Mouse (Mus musculus) kidney, postnatal 0 days (tissue): ENCODE measurements around the gene Mast3. TPM values are rescaled to one million over a fixed set of nuclear protein-coding genes. Genes with fewer than 3 reads are reported as not detected.

Source experiments
- ATAC-seq: fragments of 200-750 bp; cut with Nextera tagmentation; replicated peaks from 2 replicates; pipeline ENCODE4 v1.8.0; 2017; ENCODE audit warnings: low read depth, moderate number of reproducible peaks, moderate TSS enrichment, moderate library complexity; ENCODE audit not compliant: low FRiP score
- DNase-seq: peaks from one replicate; pipeline ENCODE4 v3.0.0-alpha.2; 2016; ENCODE audit warnings: low spot score
- H3K27ac ChIP-seq: fragments of 300-500 bp; sonication (generic); 2 replicates; pipeline ENCODE4 v1.5.1; 2014; ENCODE audit warnings: mild to moderate bottlenecking
- H3K27me3 ChIP-seq: fragments of 300-500 bp; sonication (generic); 2 replicates; pipeline ENCODE4 v1.6.1; 2014; ENCODE audit warnings: low read length, mixed read lengths; ENCODE audit not compliant: insufficient read depth
- H3K36me3 ChIP-seq: fragments of 300-500 bp; sonication (generic); 2 replicates; pipeline ENCODE4 v1.6.1; 2014; ENCODE audit warnings: low read length, mixed read lengths; ENCODE audit not compliant: insufficient read depth
- H3K4me1 ChIP-seq: fragments of 300-500 bp; sonication (generic); replicated peaks from 2 replicates; pipeline ENCODE4 v1.6.1; 2014; ENCODE audit warnings: antibody characterized with exemption, low read length, mixed read lengths; ENCODE audit not compliant: insufficient read depth
- H3K4me2 ChIP-seq: fragments of 300-500 bp; sonication (generic); 2 replicates; pipeline ENCODE4 v1.6.1; 2014; ENCODE audit warnings: mild to moderate bottlenecking, low read length, moderate library complexity, mixed read lengths
- H3K4me3 ChIP-seq: fragments of 300-500 bp; sonication (generic); replicated peaks from 2 replicates; pipeline ENCODE4 v1.5.1; 2014; ENCODE audit warnings: low read depth, low read length
- H3K9ac ChIP-seq: fragments of 300-500 bp; sonication (generic); 2 replicates; pipeline ENCODE4 v1.6.1; 2014; ENCODE audit warnings: low read depth, low read length
- H3K9me3 ChIP-seq: fragments of 300-500 bp; sonication (generic); replicated peaks from 2 replicates; pipeline ENCODE4 v1.6.1; 2016; ENCODE audit warnings: low read length, inconsistent platforms, mixed read lengths
- CTCF ChIP-seq: IDR thresholded peaks from 2 replicates; pipeline ENCODE4 v1.5.1; 2016; ENCODE audit warnings: antibody characterized with exemption, low read depth, mild to moderate bottlenecking, moderate library complexity
- WGBS: fragments of 180-500 bp; shearing (Covaris S2); extraction: QIAGEN DNeasy Blood & Tissue Kit; methylation state at CpG from one replicate; pipeline ENCODE4 v1.1.7; 2014; 5-methylcytosine and 5-hydroxymethylcytosine counted together
- polyA plus RNA-seq: library from polyadenylated mRNA; unstranded; fragments of >200 nt; fragmentation: Nextera tagmentation; extraction: Ambion mirVana; gene quantifications from 2 replicates; pipeline ENCODE4 v1.2.1, GENCODE M21; 2015

The Mast3 gene
- polyA plus RNA-seq, 1 experiment from 2014 or later: 10.2 TPM

DNA sequence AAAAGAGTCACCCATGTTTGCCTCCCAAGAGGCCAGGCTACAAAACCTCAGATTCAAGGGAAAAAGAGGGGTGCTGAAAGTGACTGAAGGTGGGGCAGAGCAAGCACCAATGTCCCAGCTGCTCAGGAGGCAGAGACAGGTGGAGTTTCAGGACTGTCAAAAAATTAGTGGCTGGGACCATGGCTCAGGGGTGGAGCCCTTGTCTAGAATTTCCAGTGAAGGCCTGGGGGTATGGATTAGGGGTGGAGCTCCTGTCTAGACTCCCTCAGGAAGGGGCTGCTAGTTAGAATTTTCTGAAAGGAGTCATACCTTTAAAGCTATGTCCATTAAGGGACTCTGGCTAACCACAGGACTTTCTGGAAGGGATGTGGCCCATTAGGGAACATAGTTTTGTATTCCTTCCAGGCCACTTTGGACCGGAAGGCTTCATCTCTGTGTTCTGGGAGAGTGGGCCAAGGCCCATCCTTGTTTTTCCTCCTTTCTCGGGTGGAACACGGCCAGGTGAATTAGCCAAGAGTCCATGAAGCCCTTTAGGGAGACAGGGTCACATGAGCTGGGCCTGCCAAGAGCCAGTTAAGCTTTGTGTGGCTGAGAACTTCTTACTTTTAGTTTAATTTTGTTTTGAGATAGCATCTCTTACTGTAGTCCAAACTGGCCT, 44.6 kb upstream of the Mast3 start:
- no peak overlapping the region for H3K4me2 ChIP-seq
- WGBS: 79% methylated on average over 3 of the region's 3 CpGs
- DNase-seq (no peak), ATAC-seq (no peak)
- no peaks in the 10 kb centered on the region for H3K9me3 ChIP-seq
- no peak overlapping the region for H3K9ac ChIP-seq
- H3K36me3 ChIP-seq: no peaks in the 10 kb centered on the region
- no peaks in the 10 kb centered on the region; the same call in 1 of the 2 replicates for H3K27me3 ChIP-seq
- no peak overlapping the region for H3K4me3 ChIP-seq
- H3K4me1 ChIP-seq: no peaks in the 10 kb centered on the region
- H3K27ac ChIP-seq: no peak overlapping the region
- TF ChIP-seq CTCF: no peak

- peak; percentile 37 for TF ChIP-seq CTCF
- WGBS: 53% methylated on average over 15 of the region's 15 CpGs
- no peaks in the 10 kb centered on the region for H3K9me3 ChIP-seq
- DNase-seq (no peak), ATAC-seq (no peak)
- no peaks in the 10 kb centered on the region for H3K36me3 ChIP-seq
- no peak overlapping the region for H3K27ac ChIP-seq
- no peak overlapping the region for H3K4me3 ChIP-seq
- H3K4me1 ChIP-seq: no peaks in the 10 kb centered on the region
- no peak overlapping the region for H3K4me2 ChIP-seq
- H3K9ac ChIP-seq: peak overlapping the region; percentile 13; the same call in 1 of the 2 replicates
- H3K27me3 ChIP-seq: no peaks in the 10 kb centered on the region; the same call in 1 of the 2 replicates
These were observed 41.7 kb upstream of the Mast3 start for GRCm38 (mm10) chr8:70846371-70847154.

DNA sequence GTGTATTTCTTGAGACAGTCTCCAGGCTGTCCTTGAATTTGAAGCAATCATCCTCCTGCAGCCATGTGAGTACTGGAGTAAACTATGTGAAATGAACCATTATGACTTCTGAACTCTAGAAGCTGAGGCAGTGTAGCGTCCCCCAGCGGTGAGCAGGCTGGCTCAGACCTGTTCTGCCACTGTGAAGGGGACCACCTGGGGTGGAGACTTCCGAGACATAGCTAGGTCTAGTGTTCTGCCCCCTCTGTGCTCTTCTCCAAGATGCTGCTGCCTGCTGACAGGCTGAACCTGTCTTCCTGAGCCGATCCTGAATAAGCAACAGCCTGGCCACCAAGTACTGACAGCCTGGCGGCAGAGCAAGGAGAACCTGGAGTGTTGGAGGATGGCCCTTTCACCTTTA, 40.3 kb upstream of the Mast3 start:
- Histone ChIP-seq H3K9ac (no peak overlapping the region), H3K4me3 (no peak overlapping the region), H3K27me3 (no peaks in the 10 kb centered on the region), H3K36me3 (no peaks in the 10 kb centered on the region), H3K9me3 (no peaks in the 10 kb centered on the region), H3K4me2 (no peak overlapping the region), H3K4me1 (no peaks in the 10 kb centered on the region), H3K27ac (no peak overlapping the region)
- no peak for TF ChIP-seq CTCF
- 43% methylated on average over 5 of the region's 5 CpGs for WGBS
- ATAC-seq (no peak), DNase-seq (no peak)

DNA sequence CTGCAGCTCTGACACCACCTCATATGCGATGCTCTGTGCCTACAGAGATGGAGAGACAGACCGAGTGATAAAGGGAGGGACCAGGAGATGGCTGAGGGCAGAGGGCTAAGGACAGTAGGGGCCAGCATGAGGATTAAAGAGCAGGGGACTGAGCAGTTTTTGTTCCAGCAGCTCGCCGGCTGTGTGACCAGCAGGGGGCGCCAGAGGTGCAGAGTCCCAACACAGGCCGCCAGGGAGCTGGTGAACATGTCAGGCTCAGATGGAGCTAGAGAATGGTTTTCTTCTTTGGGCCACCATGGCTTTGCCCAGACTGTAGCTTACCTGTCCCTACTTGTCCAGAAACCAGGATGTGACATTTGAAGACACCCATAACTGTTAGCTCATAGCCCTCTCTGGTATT, 39.7 kb upstream of the Mast3 start:
- Histone ChIP-seq H3K36me3 (no peaks in the 10 kb centered on the region), H3K27ac (no peak overlapping the region), H3K27me3 (no peaks in the 10 kb centered on the region), H3K9ac (no peak overlapping the region), H3K4me1 (no peaks in the 10 kb centered on the region), H3K4me3 (no peak overlapping the region), H3K9me3 (no peaks in the 10 kb centered on the region), H3K4me2 (no peak overlapping the region)
- DNase-seq (peak; percentile 89), ATAC-seq (no peak)
- 2% methylated on average over 6 of the region's 6 CpGs for WGBS
- TF ChIP-seq CTCF: peak; percentile 99

DNA sequence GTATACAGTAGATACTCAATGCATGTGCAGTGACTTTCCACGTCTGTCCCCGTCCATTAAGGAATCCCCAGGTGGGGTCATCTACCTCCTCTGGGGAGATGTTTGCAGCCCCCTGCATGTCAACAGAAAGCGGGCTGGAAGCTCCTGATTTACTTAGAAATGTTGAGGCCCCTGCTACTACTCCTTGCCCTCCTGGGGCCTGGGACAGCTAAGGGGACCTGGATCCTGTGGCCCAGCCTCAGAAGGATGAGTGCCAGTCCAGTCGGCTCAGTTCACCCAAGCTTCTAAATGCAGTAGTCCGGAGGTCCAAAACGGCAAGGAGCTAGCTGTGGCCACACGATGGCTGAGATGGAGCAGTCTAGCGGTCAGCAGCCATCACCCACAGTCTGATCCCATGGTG, 39.1 kb upstream of the Mast3 start:
- Histone ChIP-seq H3K9ac (no peak overlapping the region), H3K4me1 (no peaks in the 10 kb centered on the region), H3K36me3 (no peaks in the 10 kb centered on the region), H3K27ac (no peak overlapping the region), H3K4me3 (no peak overlapping the region), H3K4me2 (no peak overlapping the region), H3K27me3 (no peaks in the 10 kb centered on the region), H3K9me3 (no peaks in the 10 kb centered on the region)
- DNase-seq: no peak
- no peak for TF ChIP-seq CTCF
- 83% methylated on average over 8 of the region's 8 CpGs for WGBS
- ATAC-seq: no peak

GRCm38 (mm10) chr8:70843214-70843773, 38.4 kb upstream of the Mast3 start:
- no peak for TF ChIP-seq CTCF
- no peak for DNase-seq
- no peaks in the 10 kb centered on the region for H3K27me3 ChIP-seq
- no peak overlapping the region for H3K27ac ChIP-seq
- WGBS: 82% methylated on average over 5 of the region's 5 CpGs
- H3K4me1 ChIP-seq: peaks cover 5% of the 10 kb centered on the region; the same call in 1 of the 2 replicates
- no peaks in the 10 kb centered on the region for H3K9me3 ChIP-seq
- no peak overlapping the region for H3K4me3 ChIP-seq
- no peak for ATAC-seq
- H3K36me3 ChIP-seq: no peaks in the 10 kb centered on the region
- H3K4me2 ChIP-seq: no peak overlapping the region
- H3K9ac ChIP-seq: no peak overlapping the region
